Mouse (Mus musculus): ENCODE measurements around the gene Zc3h4. TPM values are rescaled to one million over a fixed set of nuclear protein-coding genes. Genes with fewer than 3 reads are reported as not detected.

Gene Zc3h4
- total and polyA plus RNA-seq, 3 experiments: 32.9 to 71.8 (median 59.4) TPM

- H3K4me1 ChIP-seq (ENCODE audit: control insufficient read depth in 1 of 2, insufficient read depth in 2 of 2, low read length in 2 of 2): peaks cover 1 to 13% of the 10 kb centered on the region in 2 experiments; a peak in 3 of 4 replicates
- H3K27ac ChIP-seq (ENCODE audit: control insufficient read depth, low read depth, low read length): no peak overlapping the region
- TF ChIP-seq E2F4 (IDR thresholded peaks at IDR 0.05; ENCODE audit: borderline replicate concordance, low read depth, low read length): no peak
- no peak for TF ChIP-seq SIN3A (IDR thresholded peaks at IDR 0.05; ENCODE audit: low read length)
- TF ChIP-seq ZC3H11A (IDR thresholded peaks at IDR 0.05; ENCODE audit: low read depth, low read length): no peak
- no peak for TF ChIP-seq MXI1 (IDR thresholded peaks at IDR 0.05; ENCODE audit: low read depth, low read length)
- TF ChIP-seq POLR2AphosphoS2 (IDR thresholded peaks at IDR 0.05; ENCODE audit: low read length): no peak
- TF ChIP-seq USF1 (IDR thresholded peaks at IDR 0.05; ENCODE audit: low read depth, low read length): no peak
- TF ChIP-seq KAT2A (conservative IDR thresholded peaks at IDR 0.05; ENCODE audit: low read depth, low read length): no peak
- TF ChIP-seq BHLHE40 (IDR thresholded peaks at IDR 0.05; ENCODE audit: borderline replicate concordance, low read depth, low read length): no peak
- TF ChIP-seq SMC3 (IDR thresholded peaks at IDR 0.05; ENCODE audit: low read depth, low read length): no peak
- no peak for TF ChIP-seq TAL1 (IDR thresholded peaks at IDR 0.05; ENCODE audit: low read length)
- no peak for TF ChIP-seq NRF1 (IDR thresholded peaks at IDR 0.05; ENCODE audit: insufficient read depth, low read depth, low read length, poor library complexity, severe bottlenecking)
- TF ChIP-seq TBP (IDR thresholded peaks at IDR 0.05; ENCODE audit: low read depth, low read length): no peak
- no peak for TF ChIP-seq TCF12 (IDR thresholded peaks at IDR 0.05; ENCODE audit: low read depth, low read length)
- no peak for TF ChIP-seq GABPA (IDR thresholded peaks at IDR 0.05; ENCODE audit: low read depth, low read length)
- no peak for TF ChIP-seq ETS1 (IDR thresholded peaks at IDR 0.05; ENCODE audit: low read depth, low read length)
- no peak for TF ChIP-seq ELF1 (IDR thresholded peaks at IDR 0.05; ENCODE audit: low read depth, low read length)
- no peak for TF ChIP-seq POLR2AphosphoS5 (IDR thresholded peaks at IDR 0.05; ENCODE audit: borderline replicate concordance, low read depth, low read length)
- no peak for TF ChIP-seq HCFC1 (IDR thresholded peaks at IDR 0.05; ENCODE audit: low read depth, low read length)
- H3K9me3 ChIP-seq (replicated peaks; ENCODE audit: insufficient read depth, low read length): no peaks in the 10 kb centered on the region
- H3K27me3 ChIP-seq (ENCODE audit: control insufficient read depth in 1 of 2, insufficient read depth in 2 of 2, low read length in 2 of 2): no peaks in the 10 kb centered on the region
- no peak for DNase-seq (ENCODE audit: low read depth, low spot score)
- H3K9ac ChIP-seq (ENCODE audit: control insufficient read depth, low read depth, low read length, poor library complexity, severe bottlenecking): no peak overlapping the region
- no peak overlapping the region for H3K4me3 ChIP-seq (ENCODE audit: control insufficient read depth in 1 of 2, insufficient read depth in 1 of 2, low read depth in 2 of 2, low read length in 2 of 2)
- no peaks in the 10 kb centered on the region; the same call in none of the 2 replicates for H3K79me2 ChIP-seq (ENCODE audit: control insufficient read depth, insufficient read depth, low read length, poor library complexity)
- H3K36me3 ChIP-seq (ENCODE audit: control insufficient read depth in 1 of 2, insufficient read depth in 2 of 2, low read length in 2 of 2): peaks cover 0 to 5% of the 10 kb centered on the region in 2 experiments; a peak in 2 of 4 replicates
Observed at GRCm38 (mm10) chr7:16455016-16455415, 54.3 kb downstream of the Zc3h4 start.

- H3K27me3 ChIP-seq (ENCODE audit: control insufficient read depth in 1 of 2, insufficient read depth in 2 of 2, low read length in 2 of 2): no peaks in the 10 kb centered on the region
- no peak overlapping the region for H3K9ac ChIP-seq (ENCODE audit: control insufficient read depth, low read depth, low read length, poor library complexity, severe bottlenecking)
- no peak for TF ChIP-seq POLR2AphosphoS5 (IDR thresholded peaks at IDR 0.05; ENCODE audit: borderline replicate concordance, low read depth, low read length)
- TF ChIP-seq EP300 (IDR thresholded peaks at IDR 0.05; ENCODE audit: low read depth in 1 of 2, low read length in 2 of 2): no peak
- TF ChIP-seq MAX (IDR thresholded peaks at IDR 0.05; ENCODE audit: low read length): no peak
- no peak for TF ChIP-seq UBTF (IDR thresholded peaks at IDR 0.05; ENCODE audit: borderline replicate concordance, insufficient read depth, low read depth, low read length)
- TF ChIP-seq JUND (IDR thresholded peaks at IDR 0.05; ENCODE audit: low read depth, low read length): no peak
- TF ChIP-seq MYB (IDR thresholded peaks at IDR 0.05; ENCODE audit: low read depth, low read length): no peak
- peaks cover 0 to 3% of the 10 kb centered on the region in 2 experiments; a peak in 2 of 4 replicates for H3K36me3 ChIP-seq (ENCODE audit: control insufficient read depth in 1 of 2, insufficient read depth in 2 of 2, low read length in 2 of 2)
- no peak overlapping the region for H3K4me3 ChIP-seq (ENCODE audit: control insufficient read depth in 1 of 2, insufficient read depth in 1 of 2, low read depth in 2 of 2, low read length in 2 of 2)
- DNase-seq (ENCODE audit: low read depth, low spot score): no peak
- H3K27ac ChIP-seq (ENCODE audit: control insufficient read depth, low read depth, low read length): no peak overlapping the region
- no peaks in the 10 kb centered on the region for H3K9me3 ChIP-seq (replicated peaks; ENCODE audit: insufficient read depth, low read length)
- peaks cover 1 to 11% of the 10 kb centered on the region in 2 experiments; a peak in 3 of 4 replicates for H3K4me1 ChIP-seq (ENCODE audit: control insufficient read depth in 1 of 2, insufficient read depth in 2 of 2, low read length in 2 of 2)
- H3K79me2 ChIP-seq (ENCODE audit: control insufficient read depth, insufficient read depth, low read length, poor library complexity): no peaks in the 10 kb centered on the region; the same call in none of the 2 replicates
Observed at GRCm38 (mm10) chr7:16456289-16456688, 55.6 kb downstream of the Zc3h4 start.
